Mouse (Mus musculus) liver, embryonic 14.5 days (tissue): ENCODE measurements around the gene Pde12. TPM values are rescaled to one million over a fixed set of nuclear protein-coding genes. Genes with fewer than 3 reads are reported as not detected.

Experiments used
- ATAC-seq: fragments of 200-750 bp; cut with Nextera tagmentation; 2 replicates; pipeline ENCODE4 v1.8.0; 2017; ENCODE audit warnings: moderate number of reproducible peaks, mild to moderate bottlenecking, moderate library complexity; ENCODE audit not compliant: insufficient read depth
- DNase-seq, 3 experiments: peaks; one replicate each; pipeline ENCODE4 v3.0.0-alpha.2; 2012 to 2013; ENCODE audit warnings: low read depth in 3 of 3, low spot score in 3 of 3
- H3K27ac ChIP-seq: fragments of 300-500 bp; sonication (generic); 2 replicates; pipeline ENCODE4 v1.5.1; 2014; ENCODE audit warnings: moderate library complexity, mild to moderate bottlenecking, control low read depth, inconsistent platforms
- H3K27me3 ChIP-seq: fragments of 300-500 bp; sonication (generic); 2 replicates; pipeline ENCODE4 v1.6.1; 2014; ENCODE audit warnings: mild to moderate bottlenecking, low read length, moderate library complexity; ENCODE audit not compliant: control insufficient read depth, insufficient read depth
- H3K36me3 ChIP-seq: fragments of 300-500 bp; sonication (generic); replicated peaks from 2 replicates; pipeline ENCODE4 v1.6.1; 2014; ENCODE audit warnings: low read depth; ENCODE audit not compliant: control insufficient read depth, insufficient read depth
- H3K4me1 ChIP-seq, 2 experiments: fragments of 200-500 bp in 1 of 2; fragments of 300-500 bp in 1 of 2; sonication (generic) in 1 of 2; replicated peaks; 2 replicates each; pipeline ENCODE4 v1.6.1; 2012 to 2014; ENCODE audit warnings: antibody characterized with exemption in 1 of 2, inconsistent platforms in 1 of 2, low read length in 1 of 2; ENCODE audit not compliant: control insufficient read depth in 2 of 2, insufficient read depth in 2 of 2
- H3K4me2 ChIP-seq: fragments of 300-500 bp; sonication (generic); 2 replicates; pipeline ENCODE4 v1.6.1; 2014; ENCODE audit warnings: low read depth, mild to moderate bottlenecking, control low read depth, moderate library complexity
- H3K4me3 ChIP-seq, 2 experiments: fragments of 200-500 bp in 1 of 2; fragments of 300-500 bp in 1 of 2; sonication (generic) in 1 of 2; 2 replicates each; pipeline ENCODE4 v1.5.1; 2012 to 2014; ENCODE audit warnings: low read depth in 2 of 2, low read length in 2 of 2, mild to moderate bottlenecking in 2 of 2, control low read depth in 1 of 2, inconsistent platforms in 1 of 2, moderate library complexity in 1 of 2; ENCODE audit not compliant: insufficient read depth in 1 of 2
- H3K9ac ChIP-seq: fragments of 300-500 bp; sonication (generic); replicated peaks from 2 replicates; pipeline ENCODE4 v1.6.1; 2014; ENCODE audit warnings: mild to moderate bottlenecking, control low read depth, moderate library complexity
- H3K9me3 ChIP-seq: fragments of 300-500 bp; sonication (generic); 2 replicates; pipeline ENCODE4 v1.6.1; 2016; ENCODE audit warnings: low read length, mixed read lengths; ENCODE audit not compliant: control insufficient read depth
- CTCF ChIP-seq: IDR thresholded peaks from 2 replicates; pipeline ENCODE4 v1.5.1; 2016; ENCODE audit warnings: antibody characterized with exemption, low read depth, control low read depth
- EP300 ChIP-seq: IDR thresholded peaks from 2 replicates; pipeline ENCODE4 v1.6.1; 2016; ENCODE audit warnings: antibody characterized with exemption, low read depth
- WGBS: fragments of 180-500 bp; shearing (Covaris S2); extraction: QIAGEN DNeasy Blood & Tissue Kit; methylation state at CpG from one replicate; pipeline ENCODE4 v1.1.7; 2014; ENCODE audit not compliant: insufficient replicate concordance; 5-methylcytosine and 5-hydroxymethylcytosine counted together
- polyA plus RNA-seq, 2 experiments: library from polyadenylated mRNA; depleted of rRNA in 1 of 2; stranded (reverse) in 1 of 2; unstranded in 1 of 2; fragments of >200 nt; fragmentation: Nextera tagmentation in 1 of 2; extraction: Ambion mirVana in 1 of 2; gene quantifications; 2 replicates each; pipeline versions ENCODE4 v1.2.1 to v1.2.3; 2012 to 2014

The Pde12 gene
- polyA plus RNA-seq, 2 experiments, result 3.4 to 6.5 TPM

- Histone ChIP-seq H3K4me1 (peaks cover 5 to 12% of the 10 kb centered on the region in 2 experiments), H3K4me3 (peak within 1 kb of the TSS; percentile 67 to 69)
- WGBS, result under 1% methylated on average over 83 of the region's 83 CpGs
Measured at GRCm38 (mm10) chr14:26637851-26638707, 31.6 kb downstream of the Pde12 start, which contains the start of gene Arf4. Arf4 (plus strand) TSS chr14:26638074.

GRCm38 (mm10) chr14:26637025-26637850 lies 32.4 kb downstream of the Pde12 start:
- Histone ChIP-seq H3K9me3 (no peaks in the 10 kb centered on the region), H3K4me3 (peak overlapping the region; percentile 66 to 67), H3K36me3 (no peaks in the 10 kb centered on the region), H3K27me3 (no peaks in the 10 kb centered on the region), H3K27ac (peak overlapping the region; percentile 74), H3K4me1 (peaks cover 4 to 12% of the 10 kb centered on the region in 2 experiments), H3K9ac (peak overlapping the region; percentile 63), H3K4me2 (peak overlapping the region; percentile 90)
- DNase-seq (no peak), ATAC-seq (peak; percentile 16)
- 23% methylated on average over 17 of the region's 17 CpGs for WGBS
- TF ChIP-seq CTCF (no peak), EP300 (no peak; the same call in 1 of the 2 replicates)

More at GRCm38 (mm10) chr14:26637851-26638707, 31.6 kb downstream of the Pde12 start, which contains the start of gene Arf4:
- no peaks in the 10 kb centered on the region for H3K36me3 ChIP-seq
- ATAC-seq (peak; percentile 97), DNase-seq (peak; percentile 96 to 97 (median 97))
- no peaks in the 10 kb centered on the region for H3K9me3 ChIP-seq
- peak within 1 kb of the TSS; percentile 92 for H3K4me2 ChIP-seq
- H3K9ac ChIP-seq, result peak within 1 kb of the TSS; percentile 93
- H3K27ac ChIP-seq, result peak within 1 kb of the TSS; percentile 89
- H3K27me3 ChIP-seq, result no peaks in the 10 kb centered on the region
- TF ChIP-seq CTCF, result no peak
- TF ChIP-seq EP300, result 0 out of 2 replicates have a peak, but pooled peaks have one; percentile 22

- no peak for TF ChIP-seq EP300
- no peak for TF ChIP-seq CTCF
- no peak for ATAC-seq
- DNase-seq, result no peak
Measured at GRCm38 (mm10) chr14:26626605-26627140, 43.0 kb downstream of the Pde12 start.

GRCm38 (mm10) chr14:26625301-26625700 lies 44.4 kb downstream of the Pde12 start:
- H3K27me3 ChIP-seq, result no peaks in the 10 kb centered on the region
- H3K9me3 ChIP-seq, result no peaks in the 10 kb centered on the region
- 71% methylated on average over 4 of the region's 4 CpGs for WGBS
- no peak overlapping the region for H3K4me2 ChIP-seq
- H3K4me1 ChIP-seq, result no peaks in the 10 kb centered on the region
- no peak overlapping the region for H3K9ac ChIP-seq
- ATAC-seq (no peak), DNase-seq (no peak)
- H3K4me3 ChIP-seq, result no peak overlapping the region
- TF ChIP-seq EP300 (no peak), CTCF (no peak)
- H3K36me3 ChIP-seq, result peaks cover 28% of the 10 kb centered on the region
- H3K27ac ChIP-seq, result no peak overlapping the region

More at GRCm38 (mm10) chr14:26626605-26627140, 43.0 kb downstream of the Pde12 start:
- Histone ChIP-seq H3K4me3 (no peak overlapping the region), H3K27ac (no peak overlapping the region), H3K36me3 (peaks cover 22% of the 10 kb centered on the region), H3K9ac (no peak overlapping the region), H3K4me1 (no peaks in the 10 kb centered on the region), H3K9me3 (no peaks in the 10 kb centered on the region), H3K27me3 (no peaks in the 10 kb centered on the region), H3K4me2 (no peak overlapping the region)
- 53% methylated on average over 5 of the region's 5 CpGs for WGBS
